ENCODE assay signal across 7 mouse cellular contexts in genomic region chr8:126886741-126887638, GRCm38 (mm10). TPM values are rescaled to one million over a fixed set of nuclear protein-coding genes. Genes with fewer than 3 reads are reported as not detected.
DNase-seq lines count a peak whose midpoint lies in the region; ATAC-seq and TF ChIP-seq lines count a peak whose summit lies in the region.

No protein-coding gene starts in this region.

- TF ChIP-seq POLR2A in small intestine, adult 2 months (IDR thresholded peaks at IDR 0.05; ENCODE audit: low read depth, low read length): no peak

- ATAC-seq in hindbrain, embryonic 16.5 days: no peak
- peak; percentile 42 for ATAC-seq in lung, embryonic 14.5 days (ENCODE audit: insufficient read depth)

- peaks cover 13% of the 10 kb centered on the region for H3K4me1 ChIP-seq in hindbrain, embryonic 16.5 days (ENCODE audit: control insufficient read depth, insufficient read depth, low read depth, low read length)
- H3K4me1 ChIP-seq in lung, embryonic 14.5 days (ENCODE audit: insufficient read depth): peaks cover 17% of the 10 kb centered on the region
- H3K4me1 ChIP-seq in small intestine, adult 2 months (ENCODE audit: control insufficient read depth, insufficient read depth, insufficient read length, low read length): peaks cover 16% of the 10 kb centered on the region; the same call in 1 of the 2 replicates

- H3K4me2 ChIP-seq in hindbrain, embryonic 16.5 days (ENCODE audit: low read length): no peak overlapping the region
- H3K4me2 ChIP-seq in lung, embryonic 14.5 days: no peak overlapping the region

- 0 out of 2 replicates have a peak overlapping the region, but pooled peaks have one; percentile 6 for H3K9ac ChIP-seq in hindbrain, embryonic 16.5 days (ENCODE audit: low read depth, low read length)
- H3K9ac ChIP-seq in lung, embryonic 14.5 days: no peak overlapping the region

- no peaks in the 10 kb centered on the region for H3K9me3 ChIP-seq in hindbrain, embryonic 16.5 days (ENCODE audit: control insufficient read depth, low read length)
- no peaks in the 10 kb centered on the region; the same call in 1 of the 2 replicates for H3K9me3 ChIP-seq in lung, embryonic 14.5 days (ENCODE audit: low read depth, low read length)

- WGBS in hindbrain, embryonic 16.5 days: 53% methylated on average over 8 of the region's 8 CpGs
- WGBS in lung, embryonic 14.5 days: 41% methylated on average over 8 of the region's 8 CpGs
- 64% methylated on average over 8 of the region's 8 CpGs for WGBS in small intestine, adult 2 months

- peak overlapping the region; percentile 60 for H3K27ac ChIP-seq in hindbrain, embryonic 16.5 days (ENCODE audit: low read depth, low read length)
- peak overlapping the region; percentile 91 for H3K27ac ChIP-seq in lung, embryonic 14.5 days (ENCODE audit: low read depth)
- peak overlapping the region; percentile 61 for H3K27ac ChIP-seq in small intestine, adult 2 months (ENCODE audit: insufficient read depth, low read depth, low read length)

- TF ChIP-seq CTCF in lung, embryonic 14.5 days (IDR thresholded peaks at IDR 0.05; ENCODE audit: low read depth): no peak
- TF ChIP-seq CTCF in small intestine, adult 2 months (IDR thresholded peaks at IDR 0.05; ENCODE audit: extremely low read depth, insufficient read length, insufficient replicate concordance, low read depth, low read length): no peak

- H3K27me3 ChIP-seq in hindbrain, embryonic 16.5 days (replicated peaks; ENCODE audit: control insufficient read depth, insufficient read depth, low read length): no peaks in the 10 kb centered on the region
- H3K27me3 ChIP-seq in lung, embryonic 14.5 days (ENCODE audit: insufficient read depth, low read length): no peaks in the 10 kb centered on the region
- H3K27me3 ChIP-seq in small intestine, adult 2 months (ENCODE audit: control insufficient read depth, insufficient read depth, low read length): no peaks in the 10 kb centered on the region

- H3K4me3 ChIP-seq in hindbrain, embryonic 16.5 days (ENCODE audit: low read length): no peak overlapping the region
- no peak overlapping the region for H3K4me3 ChIP-seq in lung, embryonic 14.5 days (ENCODE audit: low read depth, low read length)
- no peak overlapping the region for H3K4me3 ChIP-seq in small intestine, adult 2 months (ENCODE audit: low read depth, low read length)

- DNase-seq in NIH3T3 (ENCODE audit: low read depth): peak; percentile 95
- peak; percentile 82 for DNase-seq in adrenal gland, postnatal 14 days
- peak; percentile 87 for DNase-seq in gastrocnemius, postnatal 25 days
- peak; percentile 84 for DNase-seq in lung, embryonic 14.5 days
- DNase-seq in cerebellum, adult 9-11 months: no peak

- no peaks in the 10 kb centered on the region for H3K36me3 ChIP-seq in hindbrain, embryonic 16.5 days (ENCODE audit: control insufficient read depth, insufficient read depth, low read length)
- no peaks in the 10 kb centered on the region for H3K36me3 ChIP-seq in lung, embryonic 14.5 days (ENCODE audit: insufficient read depth)
- H3K36me3 ChIP-seq in small intestine, adult 2 months (ENCODE audit: control insufficient read depth, insufficient read depth, low read length): no peaks in the 10 kb centered on the region

RNA-seq across cellular contexts. Expression of gene Tomm20, which starts 58.7 kb away (rescaled TPM):
- total RNA-seq in adrenal gland, postnatal 14 days (2021): 206 and 229 TPM in 2 replicates
- total RNA-seq in gastrocnemius, postnatal 25 days (2021): 10 to 100 TPM; 84.5 to 86.1 TPM
- polyA plus RNA-seq in hindbrain, embryonic 16.5 days (2015; fragmentation: Nextera tagmentation; extraction: Ambion mirVana): 217 and 231 TPM in 2 replicates
- polyA plus RNA-seq in lung, embryonic 14.5 days (2014; fragmentation: Nextera tagmentation; extraction: Ambion mirVana): 215 and 218 TPM in 2 replicates
- polyA plus RNA-seq in small intestine, adult 2 months (2012; rRNA removed): 117 and 450 TPM in 2 replicates
